Mouse (Mus musculus): ENCODE data around the gene Amacr.

DNA sequence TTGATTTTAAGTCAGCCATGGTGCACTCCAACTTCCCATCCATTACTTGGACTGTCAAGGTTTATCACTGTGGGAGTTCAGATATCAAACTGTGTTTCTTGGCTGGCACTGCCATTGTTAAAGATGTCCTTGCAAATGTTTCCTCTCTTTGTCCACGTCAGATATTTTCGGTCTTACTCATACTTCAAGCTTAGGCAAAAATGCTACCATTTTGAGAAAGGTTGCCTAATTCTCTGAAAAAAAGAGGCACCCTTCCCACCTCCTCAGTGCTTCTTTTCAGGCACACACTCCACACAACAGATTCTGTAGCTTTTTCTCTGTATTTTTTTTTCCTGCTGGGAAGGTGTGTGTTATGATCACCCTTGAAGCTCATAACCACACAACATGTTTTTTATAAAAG, 59.7 kb downstream of the Amacr start:
- TF ChIP-seq CTCF (IDR thresholded peaks at IDR 0.05; ENCODE audit: extremely low read depth, insufficient read length, insufficient replicate concordance, low read depth, low read length) (no peak), POLR2A (IDR thresholded peaks at IDR 0.05; ENCODE audit: low read depth, low read length) (no peak)
